Mouse (Mus musculus) forebrain, embryonic 16.5 days (tissue): Measurements from ENCODE around the gene Olfr1377. TPM values are rescaled to one million over a fixed set of nuclear protein-coding genes. Genes with fewer than 3 reads are reported as not detected.
"Not testable (repeated sequence)": the region's sequence is repeated elsewhere in the genome, so short reads cannot be mapped to it uniquely, and the experiment has no call there.

Experiments used
- ATAC-seq: fragments of 200-750 bp; cut with Nextera tagmentation; 2 replicates; pipeline ENCODE4 v1.8.0; 2017; ENCODE audit warnings: mild to moderate bottlenecking, moderate library complexity
- H3K27ac ChIP-seq: fragments of 300-500 bp; sonication (generic); 2 replicates; pipeline ENCODE4 v1.5.1; 2014; ENCODE audit warnings: low read length, control low read depth
- H3K27me3 ChIP-seq: fragments of 300-500 bp; sonication (generic); replicated peaks from 2 replicates; pipeline ENCODE4 v1.6.1; 2014; ENCODE audit warnings: low read length; ENCODE audit not compliant: control insufficient read depth, insufficient read depth
- H3K36me3 ChIP-seq: fragments of 300-500 bp; sonication (generic); 2 replicates; pipeline ENCODE4 v1.6.1; 2014; ENCODE audit not compliant: control insufficient read depth, insufficient read depth
- H3K4me1 ChIP-seq: fragments of 300-500 bp; sonication (generic); replicated peaks from 2 replicates; pipeline ENCODE4 v1.6.1; 2014; ENCODE audit warnings: low read length; ENCODE audit not compliant: control insufficient read depth, insufficient read depth
- H3K4me2 ChIP-seq: fragments of 300-500 bp; sonication (generic); 2 replicates; pipeline ENCODE4 v1.6.1; 2014; ENCODE audit warnings: mild to moderate bottlenecking, low read length, control low read depth
- H3K4me3 ChIP-seq: fragments of 300-500 bp; sonication (generic); replicated peaks from 2 replicates; pipeline ENCODE4 v1.5.1; 2014; ENCODE audit warnings: mild to moderate bottlenecking, low read length, control low read depth
- H3K9ac ChIP-seq: fragments of 300-500 bp; sonication (generic); replicated peaks from 2 replicates; pipeline ENCODE4 v1.6.1; 2014; ENCODE audit warnings: low read depth, low read length, control low read depth
- H3K9me3 ChIP-seq: fragments of 300-500 bp; sonication (generic); 2 replicates; pipeline ENCODE4 v1.6.1; 2016; ENCODE audit warnings: low read length; ENCODE audit not compliant: control insufficient read depth
- WGBS: fragments of 180-500 bp; shearing (Covaris S2); extraction: QIAGEN DNeasy Blood & Tissue Kit; methylation state at CpG from one replicate; pipeline ENCODE4 v1.1.7; 2014; 5-methylcytosine and 5-hydroxymethylcytosine counted together
- polyA plus RNA-seq: library from polyadenylated mRNA; unstranded; fragments of >200 nt; fragmentation: Nextera tagmentation; extraction: Ambion mirVana; gene quantifications from 2 replicates; pipeline ENCODE4 v1.2.1, GENCODE M21; 2015

The Olfr1377 gene
- polyA plus RNA-seq, 1 experiment from 2014 or later, result not detected

DNA sequence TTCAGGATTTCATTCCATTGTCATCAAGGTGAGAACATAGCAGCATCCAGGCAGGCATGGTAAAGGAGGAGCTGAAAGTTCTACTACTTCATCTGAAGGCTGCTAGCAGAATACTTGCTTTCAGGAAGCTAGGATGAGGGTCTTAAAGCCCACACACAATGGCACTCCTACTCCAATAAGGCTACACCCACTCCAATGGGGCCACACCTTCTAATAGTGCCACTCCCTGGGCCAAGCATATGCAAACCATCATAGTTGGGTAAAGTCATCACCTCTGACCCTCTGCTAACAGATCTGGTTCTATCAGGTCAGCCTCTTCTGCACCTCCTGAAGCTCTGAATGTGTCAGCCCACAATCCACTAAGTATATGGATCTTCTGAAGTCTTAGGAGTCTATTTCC lies 52.4 kb downstream of the Olfr1377 start:
- not testable (repeated sequence) for H3K4me1 ChIP-seq, H3K9me3 ChIP-seq, H3K4me3 ChIP-seq, H3K4me2 ChIP-seq, H3K27ac ChIP-seq, H3K9ac ChIP-seq, H3K36me3 ChIP-seq, ATAC-seq, H3K27me3 ChIP-seq

DNA sequence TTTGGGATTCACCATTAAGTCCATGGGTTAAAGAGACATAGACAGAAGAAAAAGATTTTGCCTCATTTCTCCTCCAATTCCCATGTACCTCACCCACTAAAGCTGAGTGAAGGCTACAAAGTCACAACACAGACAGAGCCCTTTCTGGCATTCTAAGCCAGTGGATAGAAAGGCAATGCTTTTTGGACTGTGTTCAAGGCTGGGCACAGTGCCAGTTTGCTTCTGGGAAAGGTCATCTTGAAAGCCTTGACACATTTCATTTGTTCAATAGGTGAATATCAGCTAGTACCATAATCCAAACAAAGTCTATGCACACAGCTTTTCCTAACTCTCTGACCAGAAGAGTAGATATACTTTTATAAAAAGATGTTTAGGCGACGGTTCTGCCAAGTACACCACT lies 54.2 kb downstream of the Olfr1377 start:
- Histone ChIP-seq H3K9ac (no peak overlapping the region), H3K4me2 (no peak overlapping the region), H3K27ac (no peak overlapping the region), H3K36me3 (no peaks in the 10 kb centered on the region), H3K9me3 (no peaks in the 10 kb centered on the region), H3K4me1 (no peaks in the 10 kb centered on the region), H3K27me3 (no peaks in the 10 kb centered on the region), H3K4me3 (no peak overlapping the region)
- 92% methylated on average over 2 of the region's 2 CpGs for WGBS
- ATAC-seq, result no peak

Other genes with a start within 250 kb of the Olfr1377 start
- gene Zfp354c, start 154.2 kb upstream of the Olfr1377 start, polyA plus RNA-seq, result 69.8 and 76.5 TPM in 2 replicates
- gene Zfp879, start 140.4 kb upstream of the Olfr1377 start, polyA plus RNA-seq, result 1.9 and 2.4 TPM in 2 replicates
- not detected in 2 replicates for gene Grm6, start 131.3 kb upstream of the Olfr1377 start, polyA plus RNA-seq
- 17.4 and 18.8 TPM in 2 replicates for gene Zfp454, start 94.3 kb upstream of the Olfr1377 start, polyA plus RNA-seq
- 54.2 and 54.9 TPM in 2 replicates for gene Zfp2, start 65.8 kb upstream of the Olfr1377 start, polyA plus RNA-seq
- 3.9 and 4.4 TPM in 2 replicates for gene Zfp354b, start 50.3 kb upstream of the Olfr1377 start, polyA plus RNA-seq
- not detected in 2 replicates for gene 4933414I15Rik, start 38.2 kb upstream of the Olfr1377 start, polyA plus RNA-seq
- not detected in 2 replicates for gene Prop1, start 28.2 kb upstream of the Olfr1377 start, polyA plus RNA-seq
- gene Olfr1378, start 15.4 kb upstream of the Olfr1377 start, polyA plus RNA-seq, result not detected in 2 replicates
- not detected in 2 replicates for gene Olfr51, start 21.6 kb downstream of the Olfr1377 start, polyA plus RNA-seq
- gene Olfr54, start 32.3 kb downstream of the Olfr1377 start, polyA plus RNA-seq, result not detected in 2 replicates
- not detected in 2 replicates for gene Olfr1375, start 66.1 kb downstream of the Olfr1377 start, polyA plus RNA-seq
- gene Zfp354a, start 77.3 kb downstream of the Olfr1377 start, polyA plus RNA-seq, result 14.7 and 16.0 TPM in 2 replicates
- gene Gm12569, start 238.5 kb downstream of the Olfr1377 start, polyA plus RNA-seq, result not detected in 2 replicates